Mouse (Mus musculus): ENCODE results near the gene Gm36176.
"Not testable (repeated sequence)": the region's sequence is repeated elsewhere in the genome, so short reads cannot be mapped to it uniquely, and the experiment has no call there.

Gene Gm36176

DNA sequence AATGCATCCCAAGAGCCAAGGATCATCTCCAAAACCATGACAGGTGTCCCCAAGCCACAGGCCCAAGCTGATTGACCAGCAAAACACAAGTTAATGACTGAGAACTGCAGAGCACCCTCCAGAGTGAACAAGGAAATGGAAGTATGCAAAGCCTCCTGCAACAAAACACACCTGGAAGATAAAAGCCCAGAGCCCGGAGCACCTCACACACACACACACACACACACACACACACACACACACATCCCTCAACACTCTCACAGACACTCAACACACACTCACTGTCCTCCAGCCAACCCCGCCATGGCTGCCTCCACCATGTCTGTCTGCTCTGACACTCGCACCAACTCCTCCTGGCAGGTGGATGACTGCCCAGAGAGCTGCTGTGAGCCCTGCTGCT, at the start of gene Gm36176:
Gm36176 (plus strand) TSS at position 301 of the 400 bp plus-strand sequence.
- no peak for DNase-seq (ENCODE audit: low spot score)

DNA sequence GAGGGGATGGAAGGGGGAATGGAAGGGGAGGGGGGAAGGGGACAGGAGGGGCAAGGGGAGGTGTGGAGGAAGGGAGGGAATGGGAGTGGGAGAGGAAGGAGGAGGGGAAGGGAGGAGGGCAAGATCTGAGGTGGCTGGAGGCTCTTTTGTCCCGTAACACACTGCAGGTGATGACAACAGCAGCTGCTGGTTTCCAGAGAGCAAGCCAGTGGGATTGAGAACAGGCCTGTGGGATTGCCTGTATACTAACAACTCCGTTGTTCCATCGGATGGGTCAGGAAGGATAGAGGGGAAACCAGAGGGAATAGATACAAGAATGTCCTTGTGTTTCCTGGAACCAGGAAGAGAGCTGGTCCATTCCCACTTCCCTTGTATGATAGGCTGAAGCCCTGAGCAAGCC, 48.9 kb upstream of the Gm36176 start:
- no peak for DNase-seq (ENCODE audit: low spot score)

DNA sequence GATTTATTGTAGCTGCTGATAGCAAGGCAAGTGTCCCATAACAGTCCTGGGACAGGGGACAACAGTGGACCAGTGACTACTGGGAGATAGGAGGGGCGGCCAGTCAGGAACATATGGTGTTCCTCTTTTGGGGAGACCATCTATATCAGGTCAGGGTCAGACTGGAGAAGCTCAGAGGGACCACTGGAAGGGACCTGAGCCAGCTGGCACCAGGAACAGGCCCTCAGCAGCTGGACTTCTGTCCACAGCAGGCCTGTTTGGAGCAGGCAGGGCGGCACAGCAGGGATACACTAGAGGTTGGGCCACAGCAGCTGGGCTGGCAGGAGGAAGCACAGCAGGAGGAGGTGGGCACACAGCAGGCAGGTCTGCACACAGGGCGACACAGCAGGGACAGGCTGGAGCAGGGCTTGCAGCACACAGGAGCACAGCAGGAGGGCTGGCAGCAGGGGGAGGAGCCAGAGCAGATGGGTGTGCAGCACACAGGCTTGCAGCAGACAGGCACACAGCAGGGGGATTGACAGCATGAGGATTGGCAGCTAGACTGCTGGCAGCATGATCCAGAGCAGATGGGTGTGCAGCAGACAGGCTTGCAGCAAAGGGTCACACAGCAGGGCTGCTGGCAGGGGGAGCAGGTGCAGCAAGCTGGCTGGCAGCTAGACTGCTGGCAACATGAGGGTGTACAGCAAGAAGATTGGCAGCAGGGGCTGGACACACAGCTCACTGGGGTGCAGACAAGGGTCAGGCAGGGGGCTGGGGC, 48.3 kb upstream of the Gm36176 start:
- DNase-seq (ENCODE audit: low spot score), result not testable (repeated sequence)

- no peak for DNase-seq (ENCODE audit: low spot score)
These were observed 47.6 kb upstream of the Gm36176 start, which contains the start of gene Gm19668 for GRCm38 (mm10) chr10:77798921-77799508. TSS of gene Gm19668 (minus strand) at chr10:77799133.

DNA sequence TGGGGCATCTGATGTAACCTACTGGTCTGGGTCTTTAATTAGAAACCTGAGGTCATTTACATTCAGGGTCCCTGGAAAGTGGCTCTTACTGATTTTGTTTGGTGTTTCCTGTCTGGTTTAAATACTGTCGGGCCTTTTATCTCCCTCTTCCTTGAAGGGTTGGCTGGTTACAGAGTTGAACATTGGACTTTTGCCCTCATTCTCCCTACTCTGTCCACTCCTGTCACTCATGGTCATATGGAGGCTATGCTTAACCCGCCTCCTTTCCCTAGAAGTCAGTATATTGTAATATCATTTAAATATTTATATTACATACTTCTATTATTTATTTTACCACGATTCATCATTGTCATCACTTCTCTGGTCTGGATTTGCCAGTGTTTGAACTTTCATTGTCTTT, 42.5 kb upstream of the Gm36176 start:
- no peak for DNase-seq (ENCODE audit: low spot score)

GRCm38 (mm10) chr10:77811743-77812142, 34.9 kb upstream of the Gm36176 start, which contains the start of gene Gm9507:
TSS of gene Gm9507 (minus strand) at chr10:77811843.
- no peak for DNase-seq (ENCODE audit: low spot score)

GRCm38 (mm10) chr10:77814382-77814781, 32.2 kb upstream of the Gm36176 start, which contains the start of gene Gm2696:
TSS of gene Gm2696 (plus strand) at chr10:77814682.
- DNase-seq (ENCODE audit: low spot score), result no peak

GRCm38 (mm10) chr10:77815514-77815913, 31.1 kb upstream of the Gm36176 start:
- DNase-seq (ENCODE audit: low spot score), result no peak

- DNase-seq (ENCODE audit: low spot score), result no peak
These were observed 28.1 kb upstream of the Gm36176 start for GRCm38 (mm10) chr10:77818523-77818922.

DNA sequence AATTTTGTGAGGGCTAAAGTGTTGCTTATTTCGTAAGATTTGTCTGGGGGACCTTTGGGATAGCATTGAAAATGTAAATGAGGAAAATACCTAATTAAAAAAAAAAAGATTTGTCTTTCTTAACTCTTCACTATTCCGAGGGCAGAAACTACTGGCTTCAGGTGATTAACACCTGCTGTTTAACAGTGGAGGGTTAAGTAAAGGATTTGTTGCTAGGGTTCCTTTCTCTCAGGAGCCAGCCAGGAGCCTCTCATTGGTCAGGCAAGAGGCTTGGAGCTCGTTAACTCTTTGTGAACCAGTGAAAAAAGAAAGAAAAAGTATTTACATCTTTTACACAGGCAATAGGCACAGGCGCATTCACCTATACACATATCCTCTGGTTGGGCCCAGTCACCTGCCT, 27.4 kb upstream of the Gm36176 start:
- DNase-seq (ENCODE audit: low spot score), result peak; percentile 16

- no peak for DNase-seq (ENCODE audit: low spot score)
These were observed 19.7 kb upstream of the Gm36176 start, which contains the start of gene Krtap10-4 for GRCm38 (mm10) chr10:77826951-77827350. TSS of gene Krtap10-4 (minus strand) at chr10:77827095.

- DNase-seq (ENCODE audit: low spot score), result no peak
These were observed 11.0 kb upstream of the Gm36176 start, which contains the start of gene Krtap10-10 for GRCm38 (mm10) chr10:77835647-77836046. TSS of gene Krtap10-10 (plus strand) at chr10:77835947.

DNA sequence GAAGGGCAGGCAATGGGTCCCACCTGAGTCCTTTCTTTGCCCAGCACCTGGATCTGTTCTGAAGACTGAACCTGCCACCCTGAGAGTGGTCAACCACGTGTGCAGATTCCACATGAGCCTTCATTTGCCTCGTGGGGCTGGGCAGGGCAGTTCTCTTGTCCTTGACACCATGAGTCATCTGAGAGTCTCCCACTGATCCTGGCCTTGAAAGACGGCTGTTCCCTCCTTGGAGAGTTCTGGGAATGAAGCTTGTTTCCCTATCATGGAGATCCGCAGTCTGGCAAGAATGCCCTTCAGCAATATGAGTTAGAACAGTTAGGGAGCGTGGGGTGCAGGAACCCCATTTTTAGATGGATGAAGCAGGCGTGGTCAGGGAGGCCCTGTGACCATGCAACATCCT, 7.6 kb upstream of the Gm36176 start:
- no peak for DNase-seq (ENCODE audit: low spot score)

DNA sequence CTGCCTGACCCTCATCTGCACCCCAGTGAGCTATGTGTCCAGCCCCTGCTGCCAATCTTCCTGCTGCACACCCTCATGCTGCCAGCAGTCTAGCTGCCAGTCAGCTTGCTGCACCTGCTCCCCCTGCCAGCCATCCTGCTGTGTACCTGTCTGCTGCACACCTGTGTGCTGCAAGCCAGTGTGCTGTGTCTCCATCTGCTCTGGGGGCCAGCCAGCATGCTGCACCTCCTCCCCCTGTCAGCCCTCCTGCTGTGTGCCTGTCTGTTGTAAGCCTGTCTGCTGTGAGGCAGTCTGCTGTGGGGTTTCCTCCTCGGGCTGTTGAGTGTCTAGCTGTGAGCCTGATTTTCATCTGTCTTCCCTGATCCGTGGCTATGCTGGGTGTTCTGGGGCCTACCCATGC, 358 bp downstream of the Gm36176 start:
- DNase-seq (ENCODE audit: low spot score), result no peak

DNA sequence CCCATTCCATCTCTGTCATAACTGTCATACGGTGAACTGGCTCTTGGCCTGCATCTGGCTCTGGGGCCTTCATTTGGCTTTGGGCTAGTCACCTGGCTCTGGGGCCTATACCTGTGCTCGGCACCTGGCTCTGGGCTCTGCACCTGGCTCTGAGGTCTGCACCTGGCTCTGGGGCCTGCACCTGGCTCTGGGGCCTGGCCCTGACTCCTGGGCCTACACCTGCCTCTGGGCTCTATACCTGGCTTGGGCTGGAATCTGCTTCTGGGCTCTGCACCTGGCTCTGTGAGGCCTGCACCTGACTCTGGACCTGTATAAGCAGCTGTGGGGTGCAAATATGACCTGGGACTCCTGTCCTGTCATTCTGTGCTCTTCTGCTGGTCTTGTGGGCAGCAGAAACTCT, 935 bp downstream of the Gm36176 start:
- no peak for DNase-seq (ENCODE audit: low spot score)

DNA sequence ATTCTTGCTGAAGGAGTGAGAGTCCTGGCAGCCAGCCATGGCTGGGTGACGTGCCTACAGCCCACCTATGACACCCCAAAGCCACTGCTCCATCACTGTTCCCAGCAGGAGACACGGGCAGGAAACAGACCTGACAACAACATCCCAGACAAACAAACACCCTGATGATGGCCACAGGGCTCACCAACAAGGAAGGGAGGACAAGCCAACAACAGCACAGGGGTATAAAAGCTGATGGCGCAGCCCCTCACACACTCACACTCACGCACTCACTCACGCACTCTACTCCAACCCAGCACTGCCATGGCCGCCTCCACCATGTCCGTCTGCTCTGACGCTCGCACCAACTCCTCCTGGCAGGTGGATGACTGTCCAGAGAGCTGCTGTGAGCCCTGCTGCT, 6.0 kb downstream of the Gm36176 start, which contains the start of gene Gm10318:
Gm10318 (plus strand) TSS at position 301 of the 400 bp plus-strand sequence.
- DNase-seq (ENCODE audit: low spot score), result no peak

GRCm38 (mm10) chr10:77861675-77862074, 15.1 kb downstream of the Gm36176 start, which contains the start of gene Gm3285:
TSS of gene Gm3285 (plus strand) at chr10:77861975.
- DNase-seq (ENCODE audit: low spot score), result no peak

- DNase-seq (ENCODE audit: low spot score), result peak; percentile 72
These were observed 17.6 kb downstream of the Gm36176 start for GRCm38 (mm10) chr10:77864067-77864761.

- no peak for DNase-seq (ENCODE audit: low spot score)
These were observed 18.1 kb downstream of the Gm36176 start for GRCm38 (mm10) chr10:77864762-77865143.

- no peak for DNase-seq (ENCODE audit: low spot score)
These were observed 20.9 kb downstream of the Gm36176 start for GRCm38 (mm10) chr10:77867546-77867945.

DNA sequence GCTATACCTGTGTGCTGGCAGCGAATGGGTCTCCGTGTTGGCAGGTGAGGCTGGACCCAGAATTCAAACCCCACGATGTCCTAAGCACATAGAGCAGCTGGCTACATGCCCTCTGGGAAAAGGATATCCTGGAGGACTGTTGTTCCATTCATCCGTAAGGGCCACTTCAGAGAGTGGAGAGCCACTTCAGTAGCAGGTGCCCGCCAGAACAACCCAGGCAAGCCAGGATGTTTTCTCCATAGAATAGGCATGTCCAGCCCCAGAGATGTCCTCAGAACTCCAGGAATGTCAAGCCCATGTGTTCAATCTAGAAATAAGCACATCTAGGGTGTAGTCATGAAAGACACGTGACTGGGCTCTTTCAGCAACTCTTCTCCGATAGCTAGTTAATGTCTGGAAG, 23.0 kb downstream of the Gm36176 start:
- DNase-seq (ENCODE audit: low spot score), result no peak

DNA sequence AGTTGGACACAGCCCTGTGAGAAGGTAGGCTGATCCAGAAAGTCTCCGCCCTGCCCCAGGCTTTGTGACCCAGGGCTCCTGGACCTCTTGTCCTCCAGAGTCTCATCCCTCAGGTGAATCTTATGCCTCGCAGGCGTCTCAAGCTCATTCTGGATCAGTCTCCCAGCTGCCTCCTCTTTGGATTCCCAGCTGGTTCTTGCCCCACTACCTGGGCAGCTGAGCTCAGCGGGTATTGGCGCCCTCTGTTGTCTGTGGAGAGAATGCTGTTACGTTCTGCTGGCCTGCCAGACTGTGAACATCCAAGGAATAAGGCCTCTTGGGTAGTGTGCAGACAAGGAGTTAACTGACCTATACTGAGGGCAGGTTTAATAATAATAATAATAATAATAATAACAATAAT, 32.4 kb downstream of the Gm36176 start:
- no peak for DNase-seq (ENCODE audit: low spot score)

- no peak for DNase-seq (ENCODE audit: low spot score)
These were observed 33.7 kb downstream of the Gm36176 start for GRCm38 (mm10) chr10:77880305-77880704.

Measured in testis, postnatal 14 days (tissue).